Mouse (Mus musculus): ENCODE measurements around the gene Dio1.

Gene Dio1

DNA sequence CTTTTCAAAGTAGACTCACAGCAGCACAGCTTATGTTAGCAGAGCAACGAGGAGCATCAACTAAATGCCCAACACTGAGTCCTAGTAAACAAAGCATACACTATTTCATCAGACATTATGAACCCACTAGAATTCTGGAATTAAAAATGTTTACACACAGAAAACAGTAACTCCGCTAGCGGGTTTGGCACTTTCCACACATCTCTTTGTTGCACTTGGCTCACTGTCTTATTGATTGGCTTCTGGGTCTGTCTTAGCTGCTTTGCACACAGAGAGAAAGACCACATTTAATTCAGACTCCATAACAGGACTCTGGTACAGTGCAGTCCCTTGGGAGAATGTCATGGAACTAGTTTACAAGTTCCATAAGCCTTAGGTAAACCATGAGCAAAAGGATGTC, 58.9 kb downstream of the Dio1 start:
- in situ Hi-C loops (cut with MboI, MseI), result loop anchor here (5.0 kb wide), 1 partner anchor 99 kb away; no protein-coding TSS in a partner anchor

DNA sequence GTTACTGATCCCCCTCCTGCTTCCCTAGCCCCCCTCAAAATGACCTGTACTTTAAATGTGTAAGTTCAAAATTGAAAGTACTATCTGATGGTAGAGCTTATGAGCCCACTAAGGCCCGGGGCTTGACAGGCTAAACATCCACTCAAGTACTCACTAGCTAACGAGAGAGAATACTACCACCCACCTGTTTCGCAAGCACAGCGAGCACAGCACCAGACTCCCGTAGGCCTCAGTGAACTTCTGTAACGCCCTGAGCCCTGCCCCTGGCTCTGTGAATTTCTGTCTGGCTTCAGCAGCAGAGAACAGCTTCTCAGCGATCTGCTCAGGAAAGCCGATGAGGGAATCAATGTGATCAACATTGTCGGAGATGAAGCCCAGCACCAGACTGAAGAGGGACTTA, 59.9 kb downstream of the Dio1 start:
- in situ Hi-C loops (cut with MboI, MseI), result loop anchor here (5.0 kb wide), 1 partner anchor 100 kb away; no protein-coding TSS in a partner anchor

DNA sequence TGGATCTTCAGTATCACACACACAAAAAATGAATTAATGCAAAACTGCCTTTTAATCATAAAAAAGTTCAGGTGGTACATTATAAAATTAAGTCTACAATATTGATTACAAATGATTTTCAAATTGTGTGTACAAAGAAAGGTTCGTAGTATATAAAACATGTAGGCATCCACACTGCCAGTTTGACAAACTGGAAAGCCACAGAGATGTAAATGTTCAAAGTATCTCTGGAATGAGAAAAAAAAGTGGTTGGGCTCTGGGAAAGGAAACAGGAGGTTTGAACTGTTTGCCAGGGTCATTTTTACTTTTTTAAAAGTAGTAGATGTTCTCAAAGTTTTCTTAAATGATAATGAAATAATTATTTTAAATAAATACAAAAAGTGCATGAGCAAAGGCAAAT, 60.9 kb downstream of the Dio1 start:
- in situ Hi-C loops (cut with MboI, MseI), result loop anchor here (5.0 kb wide), 1 partner anchor 101 kb away; no protein-coding TSS in a partner anchor

DNA sequence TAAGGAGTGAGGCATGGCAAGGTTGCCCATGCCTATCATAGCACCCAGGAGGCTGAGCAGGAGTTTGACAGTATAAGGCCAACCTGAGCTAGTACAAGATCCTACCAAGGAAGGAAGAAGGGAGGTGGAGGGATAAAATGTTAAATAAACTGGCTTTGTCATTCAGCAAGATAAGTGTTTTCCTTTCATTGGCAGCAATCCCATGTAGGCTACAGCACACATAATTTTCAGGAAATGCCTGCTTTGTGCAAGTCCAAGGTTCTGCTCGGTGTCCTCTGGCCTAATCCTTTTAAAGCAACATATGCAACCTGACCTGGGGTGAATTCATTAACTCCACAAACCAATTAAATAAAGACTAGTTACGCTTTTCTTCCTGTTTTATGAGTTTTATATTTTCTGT, 61.6 kb downstream of the Dio1 start:
- in situ Hi-C loops (cut with MboI, MseI), result loop anchor here (5.0 kb wide), 1 partner anchor 102 kb away; no protein-coding TSS in a partner anchor

DNA sequence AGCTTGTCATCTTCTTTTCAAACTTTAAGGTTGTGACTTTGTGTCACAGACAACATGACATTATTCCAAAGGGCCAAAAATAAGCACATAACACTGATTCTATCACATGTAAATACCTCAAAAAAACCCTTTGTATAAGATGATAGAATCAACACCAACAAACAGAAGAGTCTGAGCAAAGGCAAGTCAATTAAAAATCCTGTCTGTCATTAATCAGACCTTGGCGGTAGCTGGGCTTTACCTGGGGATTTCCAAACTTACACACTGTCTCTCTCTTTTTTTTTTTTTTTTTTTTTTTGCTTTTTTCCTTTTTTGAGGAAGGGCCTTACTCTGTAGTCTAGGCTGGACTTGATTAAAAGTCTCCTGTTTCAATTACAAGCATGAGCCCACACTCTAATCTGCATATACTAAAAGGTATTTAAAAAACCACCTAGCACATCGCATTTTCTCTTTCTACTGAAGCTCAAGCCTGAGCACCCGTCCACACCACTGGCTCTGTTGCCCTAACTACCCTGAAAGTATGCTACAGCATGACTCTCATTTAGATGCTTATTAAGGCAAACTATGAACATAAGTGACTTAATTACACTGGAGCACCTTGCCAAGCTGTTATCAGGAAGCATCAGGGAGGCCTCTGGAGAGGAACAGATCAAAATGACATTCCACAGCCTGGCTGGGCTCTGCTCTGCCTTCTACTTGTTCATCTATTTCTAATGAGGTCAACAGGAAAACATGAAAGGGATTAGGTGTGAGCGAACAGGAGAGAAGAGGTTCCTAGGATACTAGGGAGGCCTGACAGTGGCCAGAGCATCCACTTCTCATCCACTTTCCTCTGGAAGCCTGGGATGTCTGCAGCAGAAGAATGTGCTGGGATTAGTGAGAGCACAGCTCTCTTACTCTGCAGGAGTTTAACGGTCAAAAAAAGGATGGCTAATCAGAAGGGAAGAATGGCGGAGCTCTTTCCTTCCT, 63.3 kb downstream of the Dio1 start:
- in situ Hi-C loops (cut with MboI, MseI), result no loop called here

Measured in T-helper 1 cell (primary cell).